Mouse (Mus musculus): ENCODE data around the gene Ube2c. TPM values are rescaled to one million over a fixed set of nuclear protein-coding genes. Genes with fewer than 3 reads are reported as not detected.

The Ube2c gene
- polyA plus RNA-seq, 1 experiment from 2014 or later: 106 TPM

DNA sequence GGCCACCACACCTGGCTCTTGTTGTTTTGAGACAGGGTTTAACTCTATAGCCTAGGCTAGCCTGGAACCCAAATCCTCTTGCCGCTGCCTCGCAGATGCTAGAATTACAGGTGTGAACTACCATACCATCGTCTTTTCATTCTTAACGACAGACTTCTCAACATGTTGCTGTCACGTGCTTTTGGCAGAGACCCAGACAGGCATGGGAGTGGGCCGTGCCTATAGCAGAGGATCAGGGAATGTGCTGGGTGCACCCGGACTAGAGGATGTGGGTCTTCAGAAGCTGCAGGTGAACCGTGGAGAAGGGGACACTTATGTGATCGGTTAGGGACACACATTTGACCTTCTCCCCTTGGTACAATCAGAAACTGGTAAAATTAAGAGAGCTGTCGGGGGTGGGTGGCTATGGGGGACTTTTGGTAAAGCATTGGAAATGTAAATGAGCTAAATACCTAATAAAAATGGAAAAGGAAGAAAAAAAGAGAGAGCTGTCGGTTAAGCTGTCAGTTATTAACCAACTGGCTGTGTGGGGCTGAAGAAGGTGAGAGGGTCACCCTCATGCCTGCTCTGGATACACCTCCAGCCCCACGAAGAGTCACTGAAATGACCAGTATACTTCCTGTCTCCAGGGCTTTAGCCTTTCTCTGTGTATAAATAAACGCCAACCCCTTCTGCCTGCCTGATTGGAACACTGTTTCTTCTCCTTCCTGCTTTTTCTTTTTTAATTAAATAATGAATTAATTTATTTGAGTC lies 30.7 kb downstream of the Ube2c start:
- DNase-seq (ENCODE audit: low read depth, low spot score): no peak
- ChIA-PET POLR2A (no interaction called here), CTCF (no interaction called here)
- no peaks in the 10 kb centered on the region for H3K27me3 ChIP-seq
- in situ Hi-C loops (cut with MboI; ENCODE audit: low pct_unique_long_range_greater_than_20kb): no loop called here
- no peak for ATAC-seq
- no peak for TF ChIP-seq CTCF (IDR thresholded peaks at IDR 0.05)

DNA sequence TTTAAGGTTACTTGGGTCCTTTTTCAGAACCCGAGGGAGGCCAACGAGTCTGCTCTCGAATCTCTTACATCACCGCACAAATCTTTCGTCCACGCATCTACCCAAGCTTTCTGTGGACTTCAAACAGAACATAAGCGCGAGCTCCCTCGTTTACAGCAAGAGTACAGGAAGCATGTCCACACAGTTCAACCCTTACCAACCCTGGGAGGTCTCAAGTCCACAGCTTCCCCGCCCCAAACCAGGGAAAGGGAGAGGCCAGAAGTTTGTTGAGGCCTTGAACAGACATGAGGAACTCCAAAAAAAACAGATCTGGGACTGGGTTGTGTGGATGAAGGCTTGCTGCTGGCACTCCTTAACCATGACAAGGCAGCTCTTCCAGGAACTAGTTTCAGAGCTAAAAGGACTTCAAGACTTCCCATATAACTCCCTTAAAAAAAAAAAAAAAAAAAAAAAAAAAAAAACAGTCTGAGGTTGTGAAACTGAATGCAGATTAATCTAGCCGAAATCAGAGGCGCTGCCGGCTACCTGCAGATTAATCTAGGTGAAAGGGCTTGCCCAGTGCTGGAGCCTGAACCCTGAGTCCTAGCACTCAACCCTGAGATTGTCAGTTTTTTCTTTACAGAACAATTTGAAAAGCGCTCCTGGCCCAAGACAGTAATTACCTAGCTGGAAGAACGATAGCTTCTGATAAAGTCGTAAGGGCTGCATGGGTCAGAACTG lies 33.7 kb downstream of the Ube2c start:
- ChIA-PET CTCF (interaction anchor here (1.2 to 5.7 kb wide), 4 partner anchors 10 to 64 kb away, joined by 3 to 53 read pairs (median 10); partner anchors contain the start of gene Ctsa), POLR2A (interaction anchor here (0.6 kb wide), 1 partner anchor 236 kb away, joined by 3 read pairs; no protein-coding TSS in a partner anchor)
- ATAC-seq (no peak), DNase-seq (ENCODE audit: low read depth, low spot score) (no peak)
- in situ Hi-C loops (cut with MboI; ENCODE audit: low pct_unique_long_range_greater_than_20kb): no loop called here
- no peak for TF ChIP-seq CTCF (IDR thresholded peaks at IDR 0.05)
- H3K27me3 ChIP-seq: no peaks in the 10 kb centered on the region

- ATAC-seq (no peak), DNase-seq (ENCODE audit: low read depth, low spot score) (no peak)
- POLR2A ChIA-PET: no interaction called here
- CTCF ChIA-PET: interaction anchor here (1.2 to 5.7 kb wide), 5 partner anchors 10 to 63 kb away, joined by 3 to 53 read pairs (median 4); partner anchors contain the start of genes Ctsa and Zswim1
- no peaks in the 10 kb centered on the region for H3K27me3 ChIP-seq
- TF ChIP-seq CTCF (IDR thresholded peaks at IDR 0.05): no peak
- in situ Hi-C loops (cut with MboI; ENCODE audit: low pct_unique_long_range_greater_than_20kb): no loop called here
These were observed 34.2 kb downstream of the Ube2c start for GRCm38 (mm10) chr2:164803921-164804313.

GRCm38 (mm10) chr2:164804533-164805331 lies 35.0 kb downstream of the Ube2c start, which contains the start of the genes Acot8 and Zswim3:
Gene Acot8, minus strand, starts transcription at chr2:164804882.
Gene Zswim3, plus strand, starts transcription at chr2:164805098.
- peak; percentile 99 for DNase-seq (ENCODE audit: low read depth, low spot score)
- POLR2A ChIA-PET: interaction anchor here (0.6 to 1.8 kb wide), 4 partner anchors 11 to 29 kb away, joined by 3 to 7 read pairs (median 4); partner anchors contain the start of genes Neurl2 and Zswim1
- ATAC-seq: peak; percentile 90
- no peaks in the 10 kb centered on the region for H3K27me3 ChIP-seq
- CTCF ChIA-PET: interaction anchor here (1.2 to 5.7 kb wide), 4 partner anchors 11 to 28 kb away, joined by 3 to 53 read pairs (median 10); partner anchors contain the start of genes Ctsa and Zswim1
- no peak for TF ChIP-seq CTCF (IDR thresholded peaks at IDR 0.05)
- in situ Hi-C loops (cut with MboI; ENCODE audit: low pct_unique_long_range_greater_than_20kb): no loop called here

DNA sequence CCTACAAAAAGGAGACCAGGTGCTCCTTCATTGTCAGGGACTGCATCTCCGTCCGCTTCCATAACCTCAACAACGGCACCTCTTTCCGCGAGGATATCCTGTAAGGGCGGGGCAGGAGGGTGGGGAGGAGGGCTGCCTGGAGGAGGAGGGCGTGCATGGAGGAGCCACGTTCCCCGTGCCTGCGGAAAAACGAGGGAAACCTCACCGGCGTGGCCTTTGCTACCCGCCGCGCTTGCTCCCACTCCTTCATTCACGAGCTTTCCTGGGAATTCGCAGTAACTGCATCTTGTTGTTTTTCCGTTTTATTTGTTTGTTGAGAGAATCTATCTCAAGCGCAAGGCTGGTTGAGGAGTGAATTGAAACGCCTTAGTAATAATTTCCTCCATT lies 35.6 kb downstream of the Ube2c start:
- CTCF ChIA-PET: interaction anchor here (1.2 to 5.7 kb wide), 4 partner anchors 12 to 17 kb away, joined by 4 to 53 read pairs (median 10); partner anchors contain the start of gene Zswim1
- TF ChIP-seq CTCF (IDR thresholded peaks at IDR 0.05): no peak
- DNase-seq (ENCODE audit: low read depth, low spot score) (no peak), ATAC-seq (peak; percentile 24)
- no peaks in the 10 kb centered on the region for H3K27me3 ChIP-seq
- in situ Hi-C loops (cut with MboI; ENCODE audit: low pct_unique_long_range_greater_than_20kb): no loop called here
- POLR2A ChIA-PET: interaction anchor here (0.9 to 1.8 kb wide), 3 partner anchors 10 to 17 kb away, joined by 3 to 7 read pairs (median 5); partner anchors contain the start of gene Zswim1

DNA sequence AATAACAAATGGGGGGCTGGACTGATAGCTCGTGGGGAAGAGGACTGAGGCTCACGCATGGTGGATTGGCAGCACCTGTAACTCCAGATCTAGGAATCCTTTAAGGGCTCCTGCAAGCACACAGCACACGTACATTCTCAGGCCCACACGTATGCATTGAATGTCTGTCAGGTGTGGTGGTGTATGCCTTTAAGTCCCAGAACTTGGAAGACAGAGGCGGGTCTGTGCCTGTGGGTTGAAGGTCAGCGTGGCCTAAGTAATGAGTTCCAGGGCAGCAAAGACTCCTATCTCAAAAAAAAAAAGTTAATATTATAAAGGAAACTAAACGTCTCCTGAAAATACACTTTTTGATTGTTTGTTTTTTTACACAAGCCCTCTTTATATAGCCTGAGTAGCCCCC lies 36.9 kb downstream of the Ube2c start:
- no peak for ATAC-seq
- TF ChIP-seq CTCF (IDR thresholded peaks at IDR 0.05): no peak
- H3K27me3 ChIP-seq: no peaks in the 10 kb centered on the region
- ChIA-PET CTCF (interaction anchor here (1.2 to 5.7 kb wide), 3 partner anchors 11 to 13 kb away, joined by 4 to 53 read pairs (median 4); no protein-coding TSS in a partner anchor), POLR2A (no interaction called here)
- in situ Hi-C loops (cut with MboI; ENCODE audit: low pct_unique_long_range_greater_than_20kb): no loop called here
- no peak for DNase-seq (ENCODE audit: low read depth, low spot score)

- no peak for TF ChIP-seq CTCF (IDR thresholded peaks at IDR 0.05)
- ATAC-seq (no peak), DNase-seq (ENCODE audit: low read depth, low spot score) (no peak)
- no peaks in the 10 kb centered on the region for H3K27me3 ChIP-seq
- in situ Hi-C loops (cut with MboI; ENCODE audit: low pct_unique_long_range_greater_than_20kb): no loop called here
- CTCF ChIA-PET: no interaction called here
- POLR2A ChIA-PET: no interaction called here
These were observed 43.9 kb downstream of the Ube2c start for GRCm38 (mm10) chr2:164813557-164813956.

DNA sequence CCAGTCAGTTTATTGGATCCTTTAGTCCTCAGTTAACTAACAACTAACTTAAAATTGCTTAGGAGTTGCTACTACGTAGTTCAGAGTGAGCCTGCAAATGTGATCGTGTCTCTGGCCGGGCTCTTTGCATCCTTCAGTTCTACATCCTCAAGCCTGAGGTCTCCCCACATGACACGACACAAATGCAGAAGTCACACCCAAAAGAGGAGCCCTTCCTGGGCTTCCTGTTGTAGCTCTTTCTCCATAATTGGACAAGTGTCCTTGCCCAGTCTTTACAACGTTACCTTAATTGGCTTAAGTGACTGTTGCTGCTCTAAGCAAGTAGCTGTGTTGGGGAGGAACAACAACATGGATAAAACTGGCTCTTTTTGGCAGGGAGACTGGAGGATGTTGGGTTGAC lies 45.6 kb downstream of the Ube2c start:
- DNase-seq (ENCODE audit: low read depth, low spot score): no peak
- in situ Hi-C loops (cut with MboI; ENCODE audit: low pct_unique_long_range_greater_than_20kb): no loop called here

DNA sequence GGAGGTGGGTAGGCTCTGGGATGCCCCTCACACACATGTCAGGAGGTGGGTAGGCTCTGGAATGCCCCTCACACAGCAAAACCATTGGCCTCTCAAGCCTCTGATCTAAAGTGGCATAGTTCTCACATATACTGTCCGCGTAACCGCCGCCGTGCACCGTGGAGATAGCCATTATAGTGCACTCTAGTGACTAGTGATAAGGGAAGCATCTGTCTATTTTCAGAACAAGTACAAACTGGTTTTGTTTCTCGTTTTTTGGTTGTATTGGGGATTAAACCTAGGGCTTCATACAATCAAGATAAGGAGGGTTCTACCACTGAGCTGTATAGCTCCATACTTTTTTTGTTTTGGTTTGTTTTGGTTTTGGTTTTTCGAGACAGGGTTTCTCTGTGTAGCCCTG lies 46.1 kb downstream of the Ube2c start:
- no peaks in the 10 kb centered on the region for H3K27me3 ChIP-seq
- ChIA-PET POLR2A (interaction anchor here (1.2 kb wide), 1 partner anchor 11 kb away, joined by 5 read pairs; the partner anchor contains the start of genes Acot8 and Zswim3), CTCF (interaction anchor here (1.2 kb wide), 1 partner anchor 21 kb away, joined by 4 read pairs; no protein-coding TSS in a partner anchor)
- in situ Hi-C loops (cut with MboI; ENCODE audit: low pct_unique_long_range_greater_than_20kb): no loop called here
- TF ChIP-seq CTCF (IDR thresholded peaks at IDR 0.05): no peak
- no peak for ATAC-seq
- no peak for DNase-seq (ENCODE audit: low read depth, low spot score)

More for the DNA sequence above, 45.6 kb downstream of the Ube2c start:
- ChIA-PET POLR2A (interaction anchor here (1.2 kb wide), 1 partner anchor 10 kb away, joined by 5 read pairs; the partner anchor contains the start of genes Acot8 and Zswim3), CTCF (interaction anchor here (1.2 kb wide), 1 partner anchor 21 kb away, joined by 4 read pairs; no protein-coding TSS in a partner anchor)
- no peaks in the 10 kb centered on the region for H3K27me3 ChIP-seq
- no peak for TF ChIP-seq CTCF (IDR thresholded peaks at IDR 0.05)
- ATAC-seq: no peak

DNA sequence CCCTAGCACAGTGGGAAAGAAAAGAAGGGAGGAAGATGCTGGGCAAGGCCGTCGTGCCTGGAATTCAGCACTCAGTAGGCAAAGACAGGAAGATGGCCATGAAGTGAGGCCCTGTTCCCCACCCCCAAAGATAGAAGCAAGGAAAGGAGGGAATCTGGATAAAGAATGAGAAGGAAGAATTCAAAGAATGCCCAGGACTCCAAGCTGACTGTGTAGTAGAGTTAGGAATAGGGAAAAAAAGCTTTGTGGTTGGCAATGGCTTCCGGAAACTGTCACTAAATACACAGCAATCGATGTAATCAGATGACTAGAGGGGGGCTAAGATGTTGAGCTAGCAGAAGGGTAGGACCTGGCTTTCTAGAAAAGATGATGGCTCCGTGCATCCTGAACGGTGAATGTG lies 47.5 kb downstream of the Ube2c start:
- DNase-seq (ENCODE audit: low read depth, low spot score) (no peak), ATAC-seq (no peak)
- in situ Hi-C loops (cut with MboI; ENCODE audit: low pct_unique_long_range_greater_than_20kb): no loop called here
- POLR2A ChIA-PET: no interaction called here
- no peak for TF ChIP-seq CTCF (IDR thresholded peaks at IDR 0.05)
- CTCF ChIA-PET: interaction anchor here (1.1 to 1.5 kb wide), 2 partner anchors 10 to 11 kb away, joined by 4 read pairs; no protein-coding TSS in a partner anchor
- H3K27me3 ChIP-seq: no peaks in the 10 kb centered on the region

Data from Patski (cell line).